Mouse (Mus musculus) lung, postnatal 0 days (tissue): ENCODE data around the gene Ssbp4. TPM values are rescaled to one million over a fixed set of nuclear protein-coding genes. Genes with fewer than 3 reads are reported as not detected.
A peak's percentile ranks its signal among the peaks of the same experiment; 100 is the strongest.

Source experiments
- ATAC-seq: fragments of 200-750 bp; cut with Nextera tagmentation; 2 replicates; pipeline ENCODE4 v1.8.0; 2017; ENCODE audit warnings: moderate library complexity
- DNase-seq: peaks from one replicate; pipeline ENCODE4 v3.0.0-alpha.2; 2016; ENCODE audit warnings: low spot score
- H3K27ac ChIP-seq: fragments of 300-500 bp; sonication (generic); 2 replicates; pipeline ENCODE4 v1.5.1; 2014; ENCODE audit warnings: antibody characterized with exemption, mild to moderate bottlenecking, low read length, mixed read lengths
- H3K27me3 ChIP-seq: fragments of 300-500 bp; sonication (generic); replicated peaks from 2 replicates; pipeline ENCODE4 v1.6.1; 2014; ENCODE audit warnings: low read length, mixed read lengths; ENCODE audit not compliant: insufficient read depth
- H3K36me3 ChIP-seq: fragments of 300-500 bp; sonication (generic); 2 replicates; pipeline ENCODE4 v1.6.1; 2014; ENCODE audit warnings: low read length, mixed read lengths; ENCODE audit not compliant: insufficient read depth
- H3K4me1 ChIP-seq: fragments of 300-500 bp; sonication (generic); 2 replicates; pipeline ENCODE4 v1.6.1; 2014; ENCODE audit warnings: antibody characterized with exemption, low read depth, low read length, mixed read lengths; ENCODE audit not compliant: insufficient read depth
- H3K4me2 ChIP-seq: fragments of 300-500 bp; sonication (generic); replicated peaks from 2 replicates; pipeline ENCODE4 v1.6.1; 2014; ENCODE audit warnings: low read depth, mild to moderate bottlenecking, low read length, moderate library complexity, mixed read lengths
- H3K4me3 ChIP-seq: fragments of 300-500 bp; sonication (generic); 2 replicates; pipeline ENCODE4 v1.5.1; 2014; ENCODE audit warnings: low read depth, low read length
- H3K9ac ChIP-seq: fragments of 300-500 bp; sonication (generic); replicated peaks from 2 replicates; pipeline ENCODE4 v1.6.1; 2014; ENCODE audit warnings: low read depth, mild to moderate bottlenecking
- H3K9me3 ChIP-seq: fragments of 300-500 bp; sonication (generic); 2 replicates; pipeline ENCODE4 v1.6.1; 2016; ENCODE audit warnings: low read length, mixed read lengths
- CTCF ChIP-seq: IDR thresholded peaks from 2 replicates; pipeline ENCODE4 v1.5.1; 2016; ENCODE audit warnings: antibody characterized with exemption, mild to moderate bottlenecking
- EP300 ChIP-seq: IDR thresholded peaks from 2 replicates; pipeline ENCODE4 v1.6.1; 2016; ENCODE audit warnings: antibody characterized with exemption, mild to moderate bottlenecking, control low read depth
- WGBS: fragments of 180-500 bp; shearing (Covaris S2); extraction: QIAGEN DNeasy Blood & Tissue Kit; methylation state at CpG from one replicate; pipeline ENCODE4 v1.1.7; 2014; 5-methylcytosine and 5-hydroxymethylcytosine counted together
- polyA plus RNA-seq: library from polyadenylated mRNA; unstranded; fragments of >200 nt; fragmentation: Nextera tagmentation; extraction: Ambion mirVana; gene quantifications from 2 replicates; pipeline ENCODE4 v1.2.1, GENCODE M21; 2015

Gene Ssbp4
- polyA plus RNA-seq, 1 experiment from 2014 or later = 125 TPM

- no peak overlapping the region for H3K4me3 ChIP-seq
- ATAC-seq = peak; percentile 48
- under 1% methylated on average over 16 of the region's 26 CpGs for WGBS
- H3K27me3 ChIP-seq = no peaks in the 10 kb centered on the region
- H3K9me3 ChIP-seq = no peaks in the 10 kb centered on the region
- no peak for TF ChIP-seq EP300
- TF ChIP-seq CTCF = no peak
- H3K36me3 ChIP-seq = 0 out of 2 replicates have a peak, but pooled peaks cover 3% of the 10 kb centered on the region
- peak overlapping the region; percentile 15; the same call in 1 of the 2 replicates for H3K27ac ChIP-seq
- no peak overlapping the region; the same call in 1 of the 2 replicates for H3K9ac ChIP-seq
- peak; percentile 80 for DNase-seq
- peaks cover 12% of the 10 kb centered on the region; the same call in 1 of the 2 replicates for H3K4me1 ChIP-seq
- peak overlapping the region; percentile 39 for H3K4me2 ChIP-seq
Measured at GRCm38 (mm10) chr8:70601271-70601649, 7.4 kb downstream of the Ssbp4 start.

- TF ChIP-seq EP300 (no peak), CTCF (no peak)
- Histone ChIP-seq H3K4me2 (peak overlapping the region; percentile 39), H3K27ac (peak overlapping the region; percentile 15; the same call in 1 of the 2 replicates), H3K27me3 (no peaks in the 10 kb centered on the region), H3K9ac (no peak overlapping the region), H3K4me1 (peaks cover 12% of the 10 kb centered on the region; the same call in 1 of the 2 replicates), H3K36me3 (0 out of 2 replicates have a peak, but pooled peaks cover 3% of the 10 kb centered on the region), H3K9me3 (no peaks in the 10 kb centered on the region), H3K4me3 (no peak overlapping the region)
- DNase-seq (peak; percentile 54), ATAC-seq (peak; percentile 11; the same call in 1 of the 2 replicates)
- WGBS = 30% methylated on average over 8 of the region's 10 CpGs
Measured at GRCm38 (mm10) chr8:70600473-70601270, 8.0 kb downstream of the Ssbp4 start.

- ATAC-seq (no peak), DNase-seq (no peak)
- Histone ChIP-seq H3K27me3 (no peaks in the 10 kb centered on the region), H3K36me3 (0 out of 2 replicates have a peak, but pooled peaks cover 3% of the 10 kb centered on the region), H3K9me3 (no peaks in the 10 kb centered on the region), H3K9ac (no peak overlapping the region), H3K4me2 (no peak overlapping the region), H3K27ac (no peak overlapping the region), H3K4me3 (no peak overlapping the region), H3K4me1 (peaks cover 18% of the 10 kb centered on the region)
- 77% methylated on average over 12 of the region's 12 CpGs for WGBS
- TF ChIP-seq CTCF (no peak), EP300 (no peak)
Measured at GRCm38 (mm10) chr8:70599507-70600290, 9.0 kb downstream of the Ssbp4 start.

- ATAC-seq (no peak), DNase-seq (peak; percentile 23)
- peak overlapping the region; percentile 78 for H3K4me2 ChIP-seq
- TF ChIP-seq CTCF (no peak), EP300 (no peak)
- no peaks in the 10 kb centered on the region for H3K9me3 ChIP-seq
- 0 out of 2 replicates have a peak, but pooled peaks cover 3% of the 10 kb centered on the region for H3K36me3 ChIP-seq
- H3K4me1 ChIP-seq = peaks cover 20% of the 10 kb centered on the region
- H3K4me3 ChIP-seq = no peak overlapping the region
- 37% methylated on average over 8 of the region's 10 CpGs for WGBS
- H3K27me3 ChIP-seq = no peaks in the 10 kb centered on the region
- no peak overlapping the region for H3K27ac ChIP-seq
- no peak overlapping the region for H3K9ac ChIP-seq
Measured at GRCm38 (mm10) chr8:70598722-70599121, 9.9 kb downstream of the Ssbp4 start.

- Histone ChIP-seq H3K27ac (no peak overlapping the region), H3K9ac (0 out of 2 replicates have a peak overlapping the region, but pooled peaks have one; percentile 16), H3K4me1 (peaks cover 24% of the 10 kb centered on the region), H3K4me3 (peak overlapping the region; percentile 38), H3K9me3 (no peaks in the 10 kb centered on the region), H3K27me3 (no peaks in the 10 kb centered on the region), H3K36me3 (0 out of 2 replicates have a peak, but pooled peaks cover 3% of the 10 kb centered on the region), H3K4me2 (peak overlapping the region; percentile 78)
- TF ChIP-seq CTCF (peak; percentile 89), EP300 (no peak)
- 14% methylated on average over 27 of the region's 29 CpGs for WGBS
- DNase-seq (peak; percentile 84), ATAC-seq (peak; percentile 41)
Measured at GRCm38 (mm10) chr8:70598283-70598682, 10.4 kb downstream of the Ssbp4 start.
